Mouse (Mus musculus) Muller cell, postnatal 12 days (primary cell): ENCODE measurements at regions not wholly inside any gene's neighbourhood (a gene's known extent, or its start where the extent isn't known, plus 50 kb on each side); places are given as distances from the start of the nearest gene placed in this dataset.

Experiments used
- DNase-seq: peaks from one replicate; pipeline ENCODE4 v3.0.0-alpha.2; 2015; ENCODE audit errors: inconsistent ontology term

GRCm38 (mm10) chr2:128368534-128369273 lies 222.3 kb upstream of the Spdye4c start:
- no peak for DNase-seq

- no peak for DNase-seq
Observed at GRCm38 (mm10) chr2:128370821-128371220, 220.2 kb upstream of the Spdye4c start.

GRCm38 (mm10) chr2:128372204-128372603 lies 218.8 kb upstream of the Spdye4c start:
- DNase-seq: no peak

GRCm38 (mm10) chr2:128373363-128374252 lies 217.4 kb upstream of the Spdye4c start:
- peak; percentile 90 for DNase-seq

- DNase-seq: no peak
Observed at GRCm38 (mm10) chr2:128374253-128374566, 216.8 kb upstream of the Spdye4c start.

GRCm38 (mm10) chr2:128374926-128375325 lies 216.1 kb upstream of the Spdye4c start:
- DNase-seq: no peak

- DNase-seq: no peak
Observed at GRCm38 (mm10) chr2:128375827-128376226, 215.2 kb upstream of the Spdye4c start.

GRCm38 (mm10) chr2:128377176-128377575 lies 213.8 kb upstream of the Spdye4c start:
- no peak for DNase-seq

GRCm38 (mm10) chr2:128377680-128378079 lies 213.3 kb upstream of the Spdye4c start:
- DNase-seq: no peak

GRCm38 (mm10) chr2:128378456-128378855 lies 212.6 kb upstream of the Spdye4c start:
- DNase-seq: no peak

GRCm38 (mm10) chr2:128379151-128379550 lies 211.9 kb upstream of the Spdye4c start:
- DNase-seq: no peak

GRCm38 (mm10) chr2:128379554-128379953 lies 211.5 kb upstream of the Spdye4c start:
- peak; percentile 83 for DNase-seq

- DNase-seq: peak; percentile 80
Observed at GRCm38 (mm10) chr2:128380581-128380980, 210.4 kb upstream of the Spdye4c start.

- no peak for DNase-seq
Observed at GRCm38 (mm10) chr2:128381684-128382205, 209.3 kb upstream of the Spdye4c start.

GRCm38 (mm10) chr2:128382473-128382872 lies 208.5 kb upstream of the Spdye4c start:
- DNase-seq: peak; percentile 71

- DNase-seq: no peak
Observed at GRCm38 (mm10) chr2:128384612-128385011, 206.4 kb upstream of the Spdye4c start.

- DNase-seq: no peak
Observed at GRCm38 (mm10) chr2:128386846-128387621, 204.0 kb upstream of the Spdye4c start.

GRCm38 (mm10) chr2:128387851-128388471 lies 203.0 kb upstream of the Spdye4c start:
- no peak for DNase-seq

GRCm38 (mm10) chr2:128388883-128389470 lies 202.0 kb upstream of the Spdye4c start:
- DNase-seq: no peak

- no peak for DNase-seq
Observed at GRCm38 (mm10) chr2:128392344-128392743, 198.7 kb upstream of the Spdye4c start.

GRCm38 (mm10) chr2:128393401-128393800 lies 197.6 kb upstream of the Spdye4c start:
- no peak for DNase-seq
